Mouse (Mus musculus): ENCODE data around the gene Gm10645.

The Gm10645 gene

DNA sequence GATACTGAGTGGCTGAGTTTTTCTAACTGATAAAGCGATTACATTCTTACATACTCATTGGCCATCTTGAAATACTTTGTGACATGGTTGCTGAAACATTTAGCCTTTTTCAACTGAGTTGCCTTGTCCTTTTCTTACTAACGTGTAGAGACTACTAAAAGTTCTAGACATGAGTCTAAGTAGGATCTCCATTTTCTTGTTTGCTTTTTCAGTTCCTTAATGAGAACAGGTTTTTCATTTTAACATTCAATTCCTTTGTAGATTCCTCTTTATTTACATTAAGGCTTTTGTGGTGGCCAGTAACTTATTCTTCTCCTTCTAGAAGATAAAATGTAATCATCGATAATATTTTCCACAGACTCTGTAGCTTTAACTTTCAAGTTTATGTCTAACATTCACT lies 3.2 kb upstream of the Gm10645 start:
- no peak for DNase-seq (ENCODE audit: low read depth, low spot score)

DNA sequence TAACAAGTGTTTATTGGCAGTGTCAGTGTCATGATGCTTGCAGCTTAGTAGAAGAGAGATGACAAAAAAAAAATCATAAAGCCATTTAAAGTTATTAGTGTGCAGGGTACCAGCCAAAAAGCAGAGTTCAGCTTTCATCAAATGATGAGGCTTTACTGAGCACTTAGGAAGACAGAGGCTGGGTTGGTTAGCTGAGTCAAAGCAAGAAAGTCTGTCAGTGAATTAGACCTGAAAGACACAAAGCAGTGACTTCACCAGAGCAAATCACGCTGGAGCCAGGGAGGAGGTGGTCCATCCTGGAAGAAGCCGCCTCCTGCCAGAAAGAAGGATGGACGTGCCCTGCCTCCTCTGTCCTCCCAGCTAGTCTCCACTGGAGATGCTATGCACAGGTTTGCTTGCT lies 2.0 kb upstream of the Gm10645 start:
- DNase-seq (ENCODE audit: low read depth, low spot score): no peak

DNA sequence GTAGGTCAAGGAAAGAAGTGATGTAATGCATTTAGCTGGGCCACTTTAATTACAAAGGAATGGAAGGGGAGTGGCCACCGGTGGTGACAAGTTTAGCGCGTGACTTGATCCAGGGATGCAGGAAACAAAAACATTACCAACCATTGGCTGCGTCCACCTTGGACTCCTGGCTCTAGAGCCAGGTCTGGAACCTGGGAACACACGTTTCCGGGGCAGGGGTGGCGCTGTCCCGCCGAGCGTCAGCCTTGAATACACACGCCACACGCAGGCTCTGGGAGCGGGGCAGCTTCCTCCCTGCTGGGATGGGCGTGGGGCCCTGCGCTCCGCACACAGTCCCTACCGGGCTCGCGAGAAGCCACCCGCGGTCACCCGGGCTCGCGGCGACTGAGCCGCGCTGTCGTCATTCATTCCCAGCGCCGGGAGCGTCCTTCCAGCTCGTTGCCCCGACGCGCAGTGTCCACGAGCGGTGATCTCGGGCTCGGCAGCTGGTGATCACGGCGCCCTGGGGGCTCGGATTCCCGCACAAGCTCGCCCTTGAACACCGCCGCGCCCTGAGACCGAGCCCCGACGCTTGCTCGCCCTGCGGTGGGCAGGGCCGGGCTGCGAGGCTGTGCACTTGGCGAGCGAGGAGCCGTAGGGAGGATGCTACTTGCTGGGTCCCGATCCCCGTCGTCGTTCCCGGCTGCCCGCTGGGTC lies 587 bp downstream of the Gm10645 start, which contains the start of gene Tbc1d9:
Gene Tbc1d9 (plus strand): TSS at position 118 of the 696 bp plus-strand sequence.
- DNase-seq (ENCODE audit: low read depth, low spot score): no peak

DNA sequence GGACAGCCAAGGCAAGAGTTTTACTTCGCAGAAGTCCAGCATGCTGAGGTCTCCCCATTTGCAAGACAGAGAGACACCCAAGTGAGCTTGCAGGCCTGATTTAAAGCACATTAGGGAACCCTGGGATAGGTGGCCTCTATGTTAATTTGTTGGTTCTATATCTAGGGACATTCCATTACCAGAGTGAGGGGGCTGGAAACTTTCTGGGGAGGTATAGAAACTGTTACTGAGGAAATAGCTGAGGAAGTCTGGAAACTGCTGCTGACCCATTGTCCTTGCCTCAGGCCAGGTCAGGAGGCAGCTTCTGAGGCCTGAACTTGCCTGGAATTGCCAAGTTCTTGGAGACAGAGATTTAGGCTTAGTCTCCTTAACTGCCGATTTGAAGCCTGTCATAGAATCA lies 5.4 kb downstream of the Gm10645 start:
- no peak for DNase-seq (ENCODE audit: low read depth, low spot score)

DNA sequence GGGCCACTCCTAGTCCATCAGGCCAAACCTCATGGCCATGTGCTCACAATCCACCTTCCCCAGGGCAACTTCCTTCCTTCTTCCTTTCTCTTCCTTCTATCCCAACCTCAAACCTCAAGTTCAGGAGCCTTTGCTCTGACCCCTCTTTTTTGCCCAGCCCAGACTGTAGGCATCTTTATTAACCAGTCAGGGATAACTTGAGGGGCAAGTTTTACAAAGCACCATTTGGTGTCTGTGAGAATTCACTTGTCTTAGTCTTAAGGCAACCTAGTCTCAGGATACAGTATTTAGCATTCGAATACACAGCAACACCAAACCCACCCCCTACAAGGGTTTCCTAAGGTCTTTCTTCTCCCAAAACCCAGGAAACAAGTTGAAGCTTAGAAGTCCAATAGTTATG lies 6.4 kb downstream of the Gm10645 start:
- no peak for DNase-seq (ENCODE audit: low read depth, low spot score)

- DNase-seq (ENCODE audit: low read depth, low spot score): no peak
Observed at GRCm38 (mm10) chr8:83158971-83159370, 7.0 kb downstream of the Gm10645 start.

GRCm38 (mm10) chr8:83155110-83155509 lies 10.9 kb downstream of the Gm10645 start:
- DNase-seq (ENCODE audit: low read depth, low spot score): no peak

DNA sequence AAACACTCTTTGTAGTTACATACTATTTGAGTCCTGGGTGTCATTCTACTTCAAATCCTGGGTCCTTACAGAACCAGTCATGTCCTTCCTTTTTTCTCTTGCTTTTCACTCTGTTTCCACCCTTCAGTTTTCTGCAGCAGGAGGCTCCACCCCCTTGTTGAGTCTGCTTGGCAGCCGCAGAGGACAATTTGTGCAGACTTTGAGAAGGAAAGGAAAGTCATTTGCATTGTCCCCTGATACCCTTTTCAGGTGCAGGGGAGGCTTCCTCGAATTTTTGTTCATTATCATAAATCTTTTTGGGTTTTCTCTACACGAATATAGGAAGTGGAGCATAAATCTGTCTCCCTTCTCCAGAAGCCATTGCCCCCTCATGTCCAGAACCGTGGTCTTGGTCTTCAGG lies 13.5 kb downstream of the Gm10645 start:
- DNase-seq (ENCODE audit: low read depth, low spot score): no peak

- no peak for DNase-seq (ENCODE audit: low read depth, low spot score)
Observed at GRCm38 (mm10) chr8:83152055-83152454, 13.9 kb downstream of the Gm10645 start.

DNA sequence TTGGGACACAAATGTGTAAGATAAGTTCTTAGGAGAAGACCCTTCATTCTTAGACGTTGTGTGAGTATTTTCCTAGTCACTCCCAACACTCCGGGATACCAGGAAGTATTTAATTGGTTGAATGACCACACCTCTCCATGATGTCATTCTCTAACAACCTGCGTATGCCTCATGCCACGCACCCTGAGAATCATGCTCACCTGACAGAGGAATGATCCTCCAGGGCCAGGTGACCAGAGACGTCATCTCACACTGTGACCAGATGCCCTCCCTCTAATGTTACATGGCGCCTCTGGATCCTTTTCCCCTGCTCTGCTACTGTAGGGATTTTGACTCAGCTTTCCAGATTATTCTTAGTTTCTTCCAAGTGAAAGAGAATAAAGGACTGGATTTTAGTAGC lies 16.8 kb downstream of the Gm10645 start:
- no peak for DNase-seq (ENCODE audit: low read depth, low spot score)

DNA sequence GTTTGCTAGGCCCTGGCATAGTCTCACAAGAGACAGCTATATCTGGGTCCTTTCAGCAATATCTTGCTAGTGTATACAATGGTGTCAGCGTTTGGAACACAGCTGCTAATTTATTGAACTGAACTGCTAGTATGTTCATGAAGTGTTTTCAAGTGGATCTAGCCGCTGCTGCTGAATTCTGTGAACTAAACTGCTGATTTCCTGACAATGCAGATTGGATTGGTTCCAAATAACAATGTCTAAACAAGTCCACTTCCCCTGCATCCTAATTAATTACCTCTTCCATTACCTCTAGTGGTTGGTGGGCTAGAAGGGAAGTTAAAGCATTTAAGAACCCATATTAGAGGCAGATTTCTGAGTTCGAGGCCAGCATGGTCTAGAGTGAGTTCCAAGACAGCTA lies 20.5 kb downstream of the Gm10645 start:
- DNase-seq (ENCODE audit: low read depth, low spot score): no peak

DNA sequence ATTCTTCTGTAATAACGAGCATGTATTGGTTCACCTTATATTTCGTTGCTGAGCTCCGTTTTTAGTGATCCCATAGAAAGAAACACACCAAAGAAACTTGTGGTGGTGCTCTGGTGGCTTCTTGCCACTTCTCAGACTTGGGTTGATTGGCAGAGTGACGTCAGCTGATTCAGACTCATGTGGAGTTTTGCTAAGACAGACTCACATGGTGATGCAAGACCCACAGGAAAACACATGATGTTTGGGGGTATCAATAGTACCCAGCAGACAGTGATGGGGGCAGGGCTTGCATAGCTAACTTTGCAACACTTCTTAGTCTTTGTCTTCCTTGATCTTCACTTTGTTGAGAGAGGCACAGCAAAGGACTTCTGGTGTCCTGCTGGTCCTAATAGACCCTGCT lies 21.4 kb downstream of the Gm10645 start:
- DNase-seq (ENCODE audit: low read depth, low spot score): no peak

- no peak for DNase-seq (ENCODE audit: low read depth, low spot score)
Observed at GRCm38 (mm10) chr8:83141358-83141757, 24.6 kb downstream of the Gm10645 start.

- no peak for DNase-seq (ENCODE audit: low read depth, low spot score)
Observed at GRCm38 (mm10) chr8:83140701-83141111, 25.3 kb downstream of the Gm10645 start.

DNA sequence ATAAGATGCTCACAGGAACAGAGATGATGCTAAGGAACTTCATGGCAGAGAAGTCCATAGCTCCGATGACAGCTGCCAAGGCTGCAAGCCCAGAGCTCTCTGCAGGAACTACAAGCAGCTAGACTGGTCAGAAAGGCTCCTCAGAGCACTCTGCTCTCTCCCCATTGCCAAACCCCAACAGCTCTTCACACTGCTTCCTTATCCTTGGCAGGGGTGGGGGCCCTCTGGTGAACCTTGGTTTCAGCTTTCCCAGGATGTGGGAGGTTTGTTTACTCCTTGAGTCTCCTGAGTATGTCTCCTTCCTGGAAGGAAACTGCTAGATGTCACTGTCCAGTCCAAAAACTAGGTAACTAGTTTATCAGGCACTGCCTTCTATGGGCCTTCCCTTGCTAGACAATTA lies 25.9 kb downstream of the Gm10645 start:
- DNase-seq (ENCODE audit: low read depth, low spot score): no peak

DNA sequence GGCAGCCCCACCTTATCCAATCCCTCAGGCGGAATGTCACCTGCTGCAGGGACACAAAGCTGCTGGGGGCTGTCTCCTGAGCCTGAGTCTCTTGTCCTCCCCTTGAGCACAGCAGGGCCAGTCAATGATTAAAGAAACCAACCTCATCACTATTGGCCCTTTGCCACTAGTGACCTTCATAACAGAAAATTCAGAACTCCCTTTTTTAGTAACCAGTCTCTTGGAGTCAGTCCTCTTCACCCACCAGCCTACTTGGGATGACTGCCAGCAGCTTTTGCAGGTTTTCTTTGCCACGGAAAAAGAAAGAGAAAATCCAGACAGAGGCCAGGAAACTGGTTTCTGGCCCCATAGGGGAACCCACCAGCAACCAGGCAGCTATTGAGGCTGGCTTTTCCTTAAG lies 30.9 kb downstream of the Gm10645 start:
- DNase-seq (ENCODE audit: low read depth, low spot score): no peak
